Mouse (Mus musculus): ENCODE results near the gene Dctpp1. TPM values are rescaled to one million over a fixed set of nuclear protein-coding genes. Genes with fewer than 3 reads are reported as not detected.

Gene Dctpp1
- polyA plus RNA-seq, 1 experiment, result 62.1 TPM

DNA sequence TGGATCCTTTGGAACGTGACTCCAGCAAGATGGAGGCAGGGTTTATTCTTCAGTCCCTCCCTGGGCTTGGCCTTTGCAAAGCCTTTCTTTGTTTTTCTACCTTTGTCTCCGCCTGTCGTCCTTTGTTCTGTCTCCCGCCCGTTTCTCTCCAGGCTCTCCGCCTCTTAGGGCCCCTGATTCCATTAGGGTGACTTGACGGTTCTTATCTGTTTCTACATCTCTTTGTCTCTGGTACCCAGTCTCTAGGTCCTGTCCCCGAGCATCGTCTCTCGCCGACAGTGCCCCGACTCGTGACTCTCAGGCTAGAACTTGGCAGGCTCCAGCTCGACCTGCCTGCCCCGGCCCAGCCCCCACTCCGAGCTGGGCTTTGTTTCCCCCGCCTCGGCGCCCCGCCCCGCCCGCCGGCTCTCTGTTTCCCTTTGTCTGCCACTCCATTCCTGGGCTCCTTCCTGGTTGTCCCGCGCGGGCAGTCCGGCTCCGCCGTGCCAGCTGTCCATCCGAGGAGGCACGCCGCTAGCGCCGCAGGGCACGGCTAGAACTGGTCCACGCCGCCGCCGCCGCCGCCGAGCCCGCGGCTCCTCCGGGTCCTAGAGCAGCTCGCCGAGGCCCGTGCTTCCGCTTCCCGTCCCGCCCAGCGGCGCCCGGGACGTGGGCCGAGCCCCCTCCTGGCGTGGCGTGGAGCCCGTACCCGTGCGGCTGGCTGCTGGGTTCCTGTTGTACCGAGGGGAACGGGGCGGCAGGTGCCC is 27.7 kb downstream of the Dctpp1 start, which contains the start of the genes Zfp553 and Sept1:
TSS of gene Zfp553 (plus strand) at position 440 of the 746 bp plus-strand sequence.
TSS of gene Sept1 (minus strand) at position 509 of the 746 bp plus-strand sequence.
- H3K27ac ChIP-seq (ENCODE audit: insufficient read depth, low read depth, low read length), result peak within 1 kb of the TSS; percentile 83
- H3K36me3 ChIP-seq (ENCODE audit: control insufficient read depth, insufficient read depth, low read length), result peaks cover 19% of the 10 kb centered on the region
- TF ChIP-seq POLR2A (IDR thresholded peaks at IDR 0.05; ENCODE audit: low read depth, low read length), result peak; percentile 54
- TF ChIP-seq CTCF (IDR thresholded peaks at IDR 0.05; ENCODE audit: extremely low read depth, insufficient read length, insufficient replicate concordance, low read depth, low read length), result no peak
- under 1% methylated on average over 64 of the region's 64 CpGs for WGBS
- H3K4me1 ChIP-seq (ENCODE audit: control insufficient read depth, insufficient read depth, insufficient read length, low read length), result peaks cover 3% of the 10 kb centered on the region; the same call in 1 of the 2 replicates
- no peaks in the 10 kb centered on the region for H3K27me3 ChIP-seq (ENCODE audit: control insufficient read depth, insufficient read depth, low read length)
- H3K4me3 ChIP-seq (ENCODE audit: low read depth, low read length), result peak within 1 kb of the TSS; percentile 99

DNA sequence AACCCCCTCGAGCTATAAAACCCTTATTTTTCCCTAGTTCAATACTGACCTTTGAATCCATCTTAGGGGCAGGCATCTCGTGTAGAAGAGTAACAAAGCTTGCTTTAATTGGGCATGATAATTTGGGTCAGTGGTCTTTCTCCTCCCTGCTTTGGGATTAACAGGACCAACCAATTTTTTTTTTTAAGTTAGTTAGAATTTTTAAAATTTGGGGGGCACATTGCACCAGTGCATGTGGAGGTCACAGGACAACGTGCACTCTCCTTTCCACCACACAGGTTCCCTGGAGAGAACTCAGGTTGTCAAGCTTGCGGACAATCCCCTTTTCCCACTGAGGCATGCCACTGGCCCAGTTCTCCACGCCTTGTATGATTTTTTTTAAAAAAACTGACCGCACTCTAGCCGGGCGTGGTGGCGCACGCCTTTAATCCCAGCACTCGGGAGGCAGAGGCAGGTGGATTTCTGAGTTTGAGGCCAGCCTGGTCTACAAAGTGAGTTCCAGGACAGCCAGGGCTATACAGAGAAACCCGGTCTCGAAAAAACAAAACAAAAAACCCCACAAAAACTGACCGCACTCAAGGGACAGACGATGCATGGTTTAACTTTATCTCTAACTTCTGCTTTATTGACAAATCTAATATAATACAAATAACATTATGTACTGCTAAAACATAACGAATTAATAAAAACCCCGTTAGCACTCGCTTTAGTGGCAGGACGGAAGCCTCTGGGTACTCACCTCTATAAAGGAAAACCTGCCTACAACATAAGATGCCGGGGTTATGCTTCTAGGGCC is 28.5 kb downstream of the Dctpp1 start:
- TF ChIP-seq POLR2A (IDR thresholded peaks at IDR 0.05; ENCODE audit: low read depth, low read length), result no peak
- TF ChIP-seq CTCF (IDR thresholded peaks at IDR 0.05; ENCODE audit: extremely low read depth, insufficient read length, insufficient replicate concordance, low read depth, low read length), result no peak
- Histone ChIP-seq H3K4me3 (ENCODE audit: low read depth, low read length) (peak overlapping the region; percentile 99), H3K27me3 (ENCODE audit: control insufficient read depth, insufficient read depth, low read length) (no peaks in the 10 kb centered on the region), H3K27ac (ENCODE audit: insufficient read depth, low read depth, low read length) (peak overlapping the region; percentile 83), H3K36me3 (ENCODE audit: control insufficient read depth, insufficient read depth, low read length) (peaks cover 18% of the 10 kb centered on the region), H3K4me1 (ENCODE audit: control insufficient read depth, insufficient read depth, insufficient read length, low read length) (peaks cover 3% of the 10 kb centered on the region; the same call in 1 of the 2 replicates)
- WGBS, result 2% methylated on average over 20 of the region's 20 CpGs

DNA sequence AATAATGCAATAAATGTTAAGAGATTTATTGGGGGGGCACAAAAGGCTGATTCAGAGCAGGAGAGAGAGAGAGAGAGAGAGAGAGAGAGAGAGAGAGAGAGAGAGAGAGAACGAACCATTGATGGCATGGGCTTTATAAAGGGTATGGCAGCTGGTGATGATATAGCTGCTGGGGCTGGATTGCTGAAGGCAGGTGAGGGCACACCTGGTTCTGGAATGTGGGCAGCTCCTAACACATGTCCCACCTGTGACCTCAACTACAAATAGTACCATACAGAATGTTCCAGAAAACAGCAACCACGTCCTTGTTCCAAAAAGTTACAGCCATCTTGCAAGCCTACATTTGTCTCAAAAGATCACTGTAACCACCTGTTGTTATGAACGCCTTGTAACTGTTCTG is 29.1 kb downstream of the Dctpp1 start:
- no peak overlapping the region for H3K27ac ChIP-seq (ENCODE audit: insufficient read depth, low read depth, low read length)
- H3K36me3 ChIP-seq (ENCODE audit: control insufficient read depth, insufficient read depth, low read length), result peaks cover 12% of the 10 kb centered on the region
- H3K27me3 ChIP-seq (ENCODE audit: control insufficient read depth, insufficient read depth, low read length), result no peaks in the 10 kb centered on the region
- TF ChIP-seq CTCF (IDR thresholded peaks at IDR 0.05; ENCODE audit: extremely low read depth, insufficient read length, insufficient replicate concordance, low read depth, low read length) (no peak), POLR2A (IDR thresholded peaks at IDR 0.05; ENCODE audit: low read depth, low read length) (no peak)
- H3K4me1 ChIP-seq (ENCODE audit: control insufficient read depth, insufficient read depth, insufficient read length, low read length), result peaks cover 3% of the 10 kb centered on the region; the same call in 1 of the 2 replicates
- 20% methylated on average over 3 of the region's 3 CpGs for WGBS
- H3K4me3 ChIP-seq (ENCODE audit: low read depth, low read length), result no peak overlapping the region

DNA sequence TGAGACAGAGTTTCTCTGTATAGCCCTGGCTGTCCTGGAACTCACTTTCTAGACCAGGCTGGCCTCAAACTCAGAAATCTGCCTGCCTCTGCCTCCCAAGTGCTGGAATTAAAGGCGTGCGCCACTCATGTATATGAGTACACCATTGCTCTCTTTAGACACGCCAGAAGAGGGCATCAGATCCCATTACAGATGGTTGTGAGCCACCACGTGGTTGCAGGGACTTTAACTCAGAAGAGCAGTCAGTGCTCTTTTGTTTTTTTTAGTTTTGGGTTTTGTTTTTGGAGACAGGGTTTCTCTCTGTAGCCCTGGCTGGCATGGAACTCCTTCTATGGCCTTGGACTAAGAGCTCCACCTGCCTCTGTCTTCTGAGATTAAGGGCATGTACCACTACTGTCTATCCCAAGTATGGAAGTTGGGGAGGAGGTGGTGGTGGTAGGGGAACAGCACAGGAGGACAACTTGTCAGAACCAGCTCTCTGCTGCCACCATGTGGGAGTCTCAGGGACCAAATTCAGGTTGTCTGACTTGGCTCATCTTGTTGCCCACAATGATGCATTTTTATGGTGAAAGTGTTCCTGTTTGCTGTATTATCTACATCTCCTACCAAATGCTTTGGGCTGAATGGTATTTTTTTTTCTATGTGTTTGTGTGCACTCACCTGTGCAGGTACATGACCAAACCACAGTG is 31.8 kb downstream of the Dctpp1 start:
- WGBS, result 51% methylated on average over 4 of the region's 4 CpGs
- Histone ChIP-seq H3K36me3 (ENCODE audit: control insufficient read depth, insufficient read depth, low read length) (no peaks in the 10 kb centered on the region), H3K27ac (ENCODE audit: insufficient read depth, low read depth, low read length) (no peak overlapping the region), H3K4me1 (ENCODE audit: control insufficient read depth, insufficient read depth, insufficient read length, low read length) (peaks cover 7% of the 10 kb centered on the region; the same call in 1 of the 2 replicates), H3K27me3 (ENCODE audit: control insufficient read depth, insufficient read depth, low read length) (no peaks in the 10 kb centered on the region), H3K4me3 (ENCODE audit: low read depth, low read length) (no peak overlapping the region)
- TF ChIP-seq POLR2A (IDR thresholded peaks at IDR 0.05; ENCODE audit: low read depth, low read length) (no peak), CTCF (IDR thresholded peaks at IDR 0.05; ENCODE audit: extremely low read depth, insufficient read length, insufficient replicate concordance, low read depth, low read length) (peak; percentile 74)

DNA sequence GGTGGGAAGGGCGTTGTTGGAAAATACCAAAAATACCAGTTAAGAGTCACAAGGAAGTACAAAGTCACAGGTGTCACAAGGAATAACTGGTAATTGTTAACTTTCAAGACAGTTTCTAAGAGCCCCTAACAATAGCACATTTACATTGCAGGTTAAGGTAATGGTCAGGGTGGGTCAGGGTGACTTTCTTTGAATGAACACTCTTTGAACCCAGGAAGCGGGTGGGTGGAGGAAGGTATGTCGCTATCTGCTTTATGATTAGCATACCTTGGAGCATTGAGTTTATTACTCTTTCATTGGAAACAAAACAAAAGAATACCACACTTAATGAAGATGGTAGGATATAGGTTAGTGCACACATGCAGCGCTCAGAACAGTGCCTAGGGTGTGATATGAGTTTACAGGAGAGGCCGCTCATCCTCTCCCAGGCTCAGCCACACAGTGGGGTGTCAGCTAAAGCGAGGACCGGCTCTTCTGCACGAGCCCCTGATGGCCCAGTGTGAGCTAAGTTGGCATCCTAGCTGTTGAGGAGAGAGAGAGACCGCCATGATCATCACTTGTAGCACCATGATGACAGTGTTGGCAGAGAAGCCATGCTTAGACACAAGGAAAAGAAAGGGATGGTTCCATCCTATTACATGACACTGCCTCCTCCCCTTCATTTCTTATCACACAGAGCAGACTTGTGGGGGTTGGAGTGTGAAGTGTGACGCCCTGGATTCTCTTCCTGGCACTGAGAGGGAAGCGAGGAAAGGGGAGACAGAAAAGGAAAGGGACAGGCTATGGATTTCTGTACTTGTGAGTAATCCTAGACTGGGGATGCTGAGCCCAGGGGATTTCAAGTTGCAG is 35.1 kb downstream of the Dctpp1 start:
- TF ChIP-seq POLR2A (IDR thresholded peaks at IDR 0.05; ENCODE audit: low read depth, low read length) (no peak), CTCF (IDR thresholded peaks at IDR 0.05; ENCODE audit: extremely low read depth, insufficient read length, insufficient replicate concordance, low read depth, low read length) (no peak)
- H3K27ac ChIP-seq (ENCODE audit: insufficient read depth, low read depth, low read length), result no peak overlapping the region
- WGBS, result 46% methylated on average over 11 of the region's 11 CpGs

DNA sequence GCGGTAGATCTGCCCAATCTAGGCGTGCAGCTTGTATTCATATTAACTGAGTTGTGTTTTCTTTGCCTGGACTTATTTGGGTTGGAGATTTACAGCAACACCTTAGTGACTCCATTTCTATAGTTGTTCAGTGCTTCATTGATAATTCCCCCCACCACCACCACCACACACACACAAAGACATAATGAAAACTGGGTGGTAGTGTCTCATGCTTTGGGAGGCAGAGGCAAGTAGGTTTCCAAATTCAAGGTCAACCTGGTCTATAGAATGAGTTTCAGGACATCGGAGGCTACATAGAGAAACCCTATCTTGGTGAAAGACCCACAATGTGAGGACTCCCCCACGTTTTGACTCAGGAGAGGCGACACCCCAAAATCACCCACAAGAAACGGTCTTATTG is 35.9 kb downstream of the Dctpp1 start:
- Histone ChIP-seq H3K36me3 (ENCODE audit: control insufficient read depth, insufficient read depth, low read length) (no peaks in the 10 kb centered on the region), H3K4me3 (ENCODE audit: low read depth, low read length) (no peak overlapping the region), H3K27me3 (ENCODE audit: control insufficient read depth, insufficient read depth, low read length) (no peaks in the 10 kb centered on the region), H3K4me1 (ENCODE audit: control insufficient read depth, insufficient read depth, insufficient read length, low read length) (peaks cover 5% of the 10 kb centered on the region; the same call in 1 of the 2 replicates), H3K27ac (ENCODE audit: insufficient read depth, low read depth, low read length) (no peak overlapping the region)
- no peak for TF ChIP-seq CTCF (IDR thresholded peaks at IDR 0.05; ENCODE audit: extremely low read depth, insufficient read length, insufficient replicate concordance, low read depth, low read length)
- TF ChIP-seq POLR2A (IDR thresholded peaks at IDR 0.05; ENCODE audit: low read depth, low read length), result no peak
- 83% methylated on average over 6 of the region's 6 CpGs for WGBS

More for the DNA sequence above, 35.1 kb downstream of the Dctpp1 start:
- Histone ChIP-seq H3K27me3 (ENCODE audit: control insufficient read depth, insufficient read depth, low read length) (no peaks in the 10 kb centered on the region), H3K36me3 (ENCODE audit: control insufficient read depth, insufficient read depth, low read length) (no peaks in the 10 kb centered on the region), H3K4me1 (ENCODE audit: control insufficient read depth, insufficient read depth, insufficient read length, low read length) (peaks cover 5% of the 10 kb centered on the region; the same call in 1 of the 2 replicates), H3K4me3 (ENCODE audit: low read depth, low read length) (no peak overlapping the region)
